Mouse (Mus musculus) layer of hippocampus, adult 18-20 months (tissue): ENCODE measurements around the gene Calml4. TPM values are rescaled to one million over a fixed set of nuclear protein-coding genes. Genes with fewer than 3 reads are reported as not detected.
"Not testable (repeated sequence)": the region's sequence is repeated elsewhere in the genome, so short reads cannot be mapped to it uniquely, and the experiment has no call there.

Source experiments
- DNase-seq, 2 experiments: peaks; one replicate each; pipeline ENCODE4 v3.0.0; 2022; ENCODE audit warnings: low spot score in 2 of 2
- total RNA-seq, 2 experiments: library from RNA; stranded (reverse); gene quantifications; 2 replicates each; pipeline ENCODE4 v1.2.3; 2021

The Calml4 gene
- total RNA-seq, 2 experiments from 2014 or later, result 1.8 to 2.0 TPM

GRCm38 (mm10) chr9:62834906-62835305 lies 23.0 kb upstream of the Calml4 start:
- no peak for DNase-seq

- no peak for DNase-seq
These were observed 22.0 kb upstream of the Calml4 start for GRCm38 (mm10) chr9:62835705-62836446.

- no peak for DNase-seq
These were observed 20.3 kb upstream of the Calml4 start for GRCm38 (mm10) chr9:62837611-62838010.

DNA sequence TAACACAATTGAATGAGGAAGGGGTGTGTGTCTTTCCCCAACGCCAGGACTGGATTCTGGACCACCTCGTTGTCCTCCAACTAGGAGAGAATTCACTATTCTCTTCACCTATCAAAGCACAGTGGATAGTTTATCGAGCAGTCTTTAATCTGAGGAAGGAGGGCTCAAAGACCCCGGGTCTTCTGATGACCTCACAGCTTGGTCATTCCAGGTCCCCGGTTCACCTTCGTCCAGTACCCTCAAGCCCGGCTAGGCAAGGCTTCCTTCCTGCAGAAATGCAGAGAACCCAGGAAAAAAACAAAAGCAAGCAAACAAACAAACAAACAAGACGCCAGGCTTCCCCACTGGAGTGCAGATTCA lies 19.8 kb upstream of the Calml4 start:
- no peak for DNase-seq

DNA sequence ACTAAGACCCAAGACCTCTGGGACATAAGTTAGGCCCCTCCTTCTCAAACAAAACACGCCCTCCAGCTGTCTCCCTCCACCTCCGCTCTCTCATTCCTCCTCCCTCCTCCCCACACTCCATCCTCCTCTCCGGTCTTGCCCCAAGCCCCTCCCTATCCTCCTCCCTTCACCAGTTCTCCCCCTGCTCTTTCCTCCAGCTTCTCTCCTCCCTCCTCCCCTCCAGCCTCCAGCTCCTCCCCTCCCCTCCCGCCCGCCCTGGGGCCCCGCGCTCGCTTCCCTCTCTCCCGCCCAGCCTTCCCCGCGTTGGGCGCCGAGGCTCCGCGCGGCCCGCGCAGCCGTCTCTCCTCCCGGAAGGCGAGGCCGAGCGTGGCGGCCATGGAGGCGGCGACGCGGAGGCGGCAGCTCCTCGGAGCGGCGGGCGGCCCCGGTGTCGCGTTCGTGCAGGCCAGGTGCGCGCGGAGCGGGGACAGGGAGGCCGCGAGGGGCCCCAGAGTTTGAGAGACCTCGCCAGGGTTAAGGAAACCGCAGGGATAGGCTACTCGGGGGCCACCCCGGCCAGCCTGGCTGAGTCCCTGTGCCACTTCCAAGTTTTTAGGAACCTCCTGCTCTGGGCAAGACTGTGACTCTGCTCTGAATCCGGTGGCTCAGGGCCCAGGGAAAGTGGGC lies 19.2 kb upstream of the Calml4 start, which contains the start of gene Cln6:
Gene Cln6 (plus strand): TSS at position 280 of the 666 bp plus-strand sequence.
- DNase-seq, result peak; percentile 39 to 67

GRCm38 (mm10) chr9:62839172-62839770 lies 18.6 kb upstream of the Calml4 start:
- DNase-seq, result no peak

GRCm38 (mm10) chr9:62843356-62844024 lies 14.4 kb upstream of the Calml4 start:
- no peak for DNase-seq

- DNase-seq, result no peak
These were observed 13.4 kb upstream of the Calml4 start for GRCm38 (mm10) chr9:62844461-62844860.

DNA sequence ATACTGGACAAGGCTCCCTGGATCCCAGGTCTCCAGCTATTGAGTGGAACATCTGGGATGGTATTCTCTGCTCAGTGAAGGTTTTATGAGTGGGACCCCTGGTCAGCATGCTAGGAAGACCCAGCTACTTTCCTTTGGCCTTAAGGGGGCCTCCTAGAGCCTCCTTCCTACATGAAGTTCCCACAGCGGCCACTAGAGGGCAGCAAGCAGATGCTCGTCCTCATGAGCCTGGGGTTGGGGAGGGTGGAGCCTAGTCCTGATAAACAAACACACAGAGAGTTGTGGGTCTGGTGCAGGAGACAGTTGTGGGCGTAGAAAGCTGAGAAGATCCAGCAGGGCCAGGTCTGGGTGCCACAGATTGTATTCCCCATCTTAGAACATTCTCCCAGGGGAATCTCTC lies 10.2 kb upstream of the Calml4 start:
- peak; percentile 84 to 94 for DNase-seq

DNA sequence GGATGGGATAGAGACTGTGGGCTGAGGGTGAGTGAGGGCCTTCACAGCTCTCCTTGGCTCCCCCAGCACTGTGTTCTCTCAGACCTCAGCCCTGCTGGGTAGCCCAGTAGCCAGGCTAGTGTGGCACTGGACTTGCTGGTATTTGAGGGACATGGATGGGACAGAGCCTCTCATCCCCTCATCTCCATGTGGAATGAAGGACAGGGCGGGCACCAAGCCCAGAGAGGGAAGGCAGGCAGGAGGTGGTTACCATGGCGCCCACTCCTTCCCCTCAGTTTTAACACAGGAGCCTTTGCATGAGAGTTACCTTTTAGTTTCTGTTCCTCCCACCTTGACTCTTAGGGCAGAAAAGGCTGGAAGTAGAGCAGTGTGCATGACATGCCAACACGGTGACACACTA lies 9.2 kb upstream of the Calml4 start:
- DNase-seq, result peak; percentile 27 to 35

GRCm38 (mm10) chr9:62851571-62851970 lies 6.3 kb upstream of the Calml4 start:
- DNase-seq, result no peak

GRCm38 (mm10) chr9:62854483-62854882 lies 3.4 kb upstream of the Calml4 start:
- no peak for DNase-seq

- DNase-seq, result no peak
These were observed 664 bp upstream of the Calml4 start for GRCm38 (mm10) chr9:62857216-62857615.

GRCm38 (mm10) chr9:62858266-62859019 lies 563 bp downstream of the Calml4 start:
- no peak for DNase-seq

- not testable (repeated sequence) for DNase-seq
These were observed 2.2 kb downstream of the Calml4 start for GRCm38 (mm10) chr9:62860102-62860501.

DNA sequence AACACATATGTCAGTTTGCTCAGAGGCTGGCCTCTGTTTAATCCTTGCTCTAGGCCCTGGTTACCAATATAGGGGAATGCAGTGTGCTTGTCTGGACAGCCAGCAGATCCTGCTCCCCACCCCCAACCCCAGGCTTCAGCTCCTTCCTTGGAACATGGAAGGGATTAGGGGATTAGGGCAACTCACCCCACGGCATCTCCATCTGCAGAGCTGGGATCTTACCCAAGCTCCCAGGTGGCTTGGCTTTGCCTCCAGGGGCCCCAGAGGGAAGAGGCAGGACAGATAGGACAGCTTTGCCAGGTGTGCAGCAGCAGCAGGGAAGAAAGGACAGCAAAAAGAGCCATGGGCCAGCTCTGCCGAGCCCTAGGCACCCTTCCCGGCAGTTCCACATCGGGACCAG lies 3.0 kb downstream of the Calml4 start:
- DNase-seq, result no peak

DNA sequence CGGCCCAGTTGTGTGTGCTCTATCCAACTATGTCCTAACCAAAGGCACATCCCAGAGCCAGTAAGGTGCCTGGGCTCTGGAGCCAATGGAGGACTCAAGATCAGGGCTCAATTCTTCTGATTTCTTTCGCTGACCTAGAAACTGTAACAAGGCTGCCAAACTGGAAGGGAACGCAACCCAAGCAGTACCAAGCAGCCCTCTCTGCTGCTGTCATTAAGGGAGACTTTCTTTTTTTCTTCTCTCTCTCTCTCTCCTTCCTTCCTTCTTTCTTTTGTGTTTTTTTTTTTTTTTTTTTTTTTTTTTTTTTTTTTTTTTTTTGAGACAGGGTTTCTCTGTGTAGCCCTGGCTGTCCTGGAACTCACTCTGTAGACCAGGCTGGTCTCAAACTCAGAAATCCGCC lies 11.4 kb downstream of the Calml4 start:
- not testable (repeated sequence) for DNase-seq

DNA sequence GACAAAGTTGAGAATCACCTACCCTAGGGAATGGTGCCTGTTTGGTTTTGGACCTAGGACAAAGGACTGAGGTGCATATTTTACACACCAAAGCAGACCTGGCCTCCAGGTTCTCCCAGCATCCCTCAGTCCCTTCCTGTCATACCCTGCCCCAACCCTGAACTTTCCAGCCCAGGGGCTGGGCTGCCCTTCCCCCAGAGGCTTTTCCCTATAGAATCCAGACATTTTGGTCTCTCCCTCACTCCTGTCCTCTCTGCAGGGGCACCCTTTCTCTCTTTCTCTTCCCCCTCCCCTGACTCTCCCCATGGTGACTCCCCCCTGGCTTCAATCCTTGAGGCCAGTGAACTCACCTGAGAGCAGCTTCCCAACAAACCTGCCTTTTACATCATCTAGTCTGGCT lies 12.8 kb downstream of the Calml4 start:
- no peak for DNase-seq

- DNase-seq, result no peak
These were observed 19.2 kb downstream of the Calml4 start for GRCm38 (mm10) chr9:62876966-62877616.

DNA sequence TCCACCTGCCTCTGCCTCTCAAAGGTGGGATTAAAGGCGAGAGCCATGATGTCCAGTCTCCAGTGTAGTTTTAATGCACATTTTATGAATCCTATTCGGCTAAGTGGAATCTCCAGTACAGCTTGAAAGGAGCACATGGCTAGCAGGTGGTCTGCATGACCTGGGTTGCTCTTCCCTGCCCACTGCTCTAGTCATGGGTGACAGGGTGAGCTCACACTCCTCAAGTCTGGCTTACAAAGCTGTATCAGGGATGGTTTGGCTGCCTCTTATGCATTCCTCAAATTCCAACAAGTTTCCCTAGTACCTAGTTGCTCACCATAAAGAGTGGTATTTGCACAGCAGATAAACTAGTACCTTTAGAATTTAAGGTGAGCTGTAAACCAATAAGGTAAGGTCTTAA lies 19.9 kb downstream of the Calml4 start:
- DNase-seq, result no peak

DNA sequence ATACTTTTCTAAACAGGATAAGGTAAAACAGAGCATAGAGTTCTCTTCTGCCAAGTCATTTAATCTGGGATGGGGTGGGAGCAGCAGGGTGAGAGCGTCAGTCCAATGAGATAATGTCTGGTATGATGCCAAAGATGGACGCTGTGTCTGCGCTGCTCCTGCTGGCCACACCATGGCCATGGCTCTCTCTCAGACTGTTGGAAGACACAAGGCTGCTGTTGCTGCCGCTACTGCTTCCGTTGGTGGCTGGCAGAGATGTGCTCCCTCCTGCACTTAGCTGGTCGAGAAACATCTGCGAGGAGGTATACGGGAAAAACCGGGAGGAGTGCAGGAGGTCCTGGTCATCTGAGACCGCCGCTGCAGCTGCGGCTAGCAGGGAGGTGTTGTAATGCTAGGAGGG lies 24.0 kb downstream of the Calml4 start:
- peak in 1 of 2 experiments; percentile 31 for DNase-seq
